Mouse (Mus musculus) lung, adult 18-20 months (tissue): ENCODE data around the gene Prepl.

Source experiments
- DNase-seq, 2 experiments: peaks; one replicate each; pipeline ENCODE4 v3.0.0; 2022; ENCODE audit warnings: mixed read lengths in 2 of 2

Gene Prepl

DNA sequence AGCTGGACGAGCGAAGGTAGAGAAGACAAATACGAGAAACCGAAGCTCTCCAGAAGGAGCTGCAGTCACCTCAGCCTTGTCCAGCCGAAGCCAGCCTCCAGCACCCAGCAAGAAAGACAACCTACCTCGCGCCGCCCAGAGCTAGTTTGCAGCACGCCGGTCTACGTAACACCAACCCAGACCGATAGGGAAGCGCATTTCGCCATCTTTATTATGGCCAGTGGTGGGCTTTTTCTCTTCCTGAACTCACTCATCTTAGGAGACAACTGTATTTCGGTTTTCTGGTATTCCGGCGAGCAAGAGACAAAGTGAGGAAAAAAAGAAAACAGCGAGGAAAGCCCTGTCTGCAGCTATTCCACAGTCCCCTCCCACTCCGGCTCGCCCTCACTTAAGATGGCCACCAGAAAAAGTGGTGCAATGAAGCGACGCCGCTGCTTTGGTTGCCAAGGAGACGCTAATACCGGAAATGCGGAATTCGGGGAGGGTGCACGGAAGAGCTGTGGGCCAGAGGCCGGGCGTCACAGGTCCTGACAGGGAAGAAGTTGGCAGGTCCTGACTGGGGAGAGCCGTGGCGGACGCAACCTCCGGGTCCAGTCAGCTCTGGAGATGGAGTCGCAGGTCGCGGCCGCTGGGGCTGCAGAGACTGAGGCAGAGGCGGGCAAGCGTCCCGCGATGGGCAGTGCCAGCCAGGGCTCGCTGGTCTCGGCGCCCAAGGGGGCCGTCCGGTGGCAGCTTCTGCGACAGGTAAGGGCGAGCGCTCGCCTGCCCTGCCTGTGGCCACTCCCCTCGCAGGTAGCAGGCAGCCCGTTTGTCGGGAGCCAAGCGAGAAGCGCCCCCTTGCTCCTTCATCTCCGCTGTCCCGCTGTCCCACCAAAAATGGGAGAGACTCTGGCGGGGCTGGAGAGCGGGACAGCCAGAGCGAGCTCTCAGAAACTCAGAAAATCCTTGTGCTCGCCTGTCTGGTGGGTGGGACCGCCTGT lies at the start of gene Prepl, which contains the start of gene Camkmt:
Prepl (minus strand) TSS at position 122 of the 980 bp plus-strand sequence.
Camkmt (plus strand) TSS at position 433 of the 980 bp plus-strand sequence.
- peak; percentile 97 to 98 for DNase-seq

DNA sequence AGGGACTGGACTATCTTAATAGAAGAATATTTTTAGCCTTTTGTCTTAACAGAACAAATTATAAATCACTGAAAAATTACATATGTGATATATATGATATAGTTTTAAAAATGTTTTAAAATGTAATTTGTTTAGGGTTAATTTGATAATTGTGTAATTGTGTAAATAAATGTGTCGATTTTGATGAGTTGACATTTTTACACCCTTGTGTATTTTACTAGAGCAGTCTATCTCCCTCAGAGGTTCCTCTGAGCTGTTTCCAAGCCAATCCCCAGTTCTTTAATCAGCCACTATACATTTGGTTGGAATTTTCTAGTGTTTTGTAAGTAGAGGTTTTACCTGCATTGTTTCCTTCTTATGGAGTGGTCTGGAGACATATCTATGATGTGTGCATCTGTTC lies 48.4 kb upstream of the Prepl start:
- no peak for DNase-seq

DNA sequence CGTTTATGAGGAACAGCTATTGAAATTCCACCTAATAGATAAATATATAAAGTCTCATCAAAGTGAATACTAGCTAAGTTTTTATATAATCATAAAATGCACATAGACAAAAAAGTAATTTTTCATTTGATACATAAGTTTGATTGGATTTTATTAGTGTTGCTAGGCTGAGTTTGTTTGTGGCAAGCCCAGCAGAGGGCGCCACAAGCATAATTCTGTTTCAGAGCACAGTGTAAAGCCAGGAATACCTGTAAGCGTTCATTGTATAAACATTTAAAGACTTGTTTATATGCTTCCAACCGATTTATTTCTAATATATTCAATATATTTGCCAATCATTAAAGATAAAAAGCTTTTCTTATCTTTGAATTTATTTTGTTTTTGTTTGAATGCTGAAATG lies 26.6 kb upstream of the Prepl start:
- peak; percentile 18 to 24 for DNase-seq

DNA sequence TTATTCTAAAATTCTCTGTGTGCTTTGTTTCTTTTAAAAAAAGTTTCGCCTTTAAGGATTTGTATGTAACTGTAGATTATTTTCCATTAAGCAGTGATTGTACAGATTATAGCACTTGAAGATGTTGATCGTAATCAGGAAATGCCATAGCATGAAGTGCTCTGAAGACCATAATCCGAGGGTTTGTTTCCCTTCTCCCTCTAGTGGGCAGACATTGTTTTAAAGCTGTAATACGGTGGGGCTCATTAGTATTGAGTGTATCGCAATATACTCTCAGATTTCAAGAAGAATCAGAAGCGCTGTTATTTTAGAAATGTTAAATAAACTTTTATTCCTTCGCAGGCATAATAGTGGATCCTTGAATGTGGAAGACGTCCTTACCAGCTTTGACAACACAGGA lies 23.4 kb upstream of the Prepl start:
- no peak for DNase-seq

DNA sequence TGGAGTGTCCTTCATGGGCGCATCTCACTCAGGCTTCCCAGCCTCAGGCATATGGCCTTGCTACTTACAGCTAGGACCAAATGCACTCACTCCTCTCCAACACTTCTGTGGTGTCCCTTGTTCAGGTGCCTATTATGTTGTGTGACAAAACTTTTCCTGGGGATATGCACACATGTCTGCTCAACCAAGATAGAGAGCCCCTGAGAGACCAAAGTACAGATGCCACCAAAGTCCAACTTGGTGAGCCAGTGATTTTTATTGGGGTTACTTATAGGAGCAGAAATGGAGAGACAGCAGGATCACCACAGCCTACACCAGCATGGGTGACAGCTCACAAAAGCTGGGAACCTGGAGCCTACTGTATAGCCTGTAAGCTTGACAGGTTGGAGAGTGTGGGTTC lies 20.6 kb upstream of the Prepl start:
- no peak for DNase-seq

DNA sequence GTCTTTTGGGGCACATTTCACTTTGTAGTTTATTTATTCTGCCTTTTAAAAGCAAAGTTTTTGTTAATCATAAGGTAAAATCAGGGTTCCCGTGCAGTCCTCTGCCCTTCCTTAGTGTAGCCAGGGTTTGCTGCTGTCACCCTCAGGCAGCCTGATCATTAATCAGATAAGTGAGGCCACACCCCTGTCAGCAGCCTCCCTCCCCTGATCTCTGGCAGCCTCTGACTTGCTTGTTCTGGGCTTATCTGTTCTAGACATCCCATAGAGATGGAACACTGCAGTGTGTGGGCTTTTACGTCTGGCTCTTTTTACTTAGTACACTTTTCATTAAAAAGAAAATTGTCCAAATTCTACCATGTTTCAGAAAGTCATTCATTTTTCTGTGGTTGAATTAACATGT lies 13.3 kb upstream of the Prepl start:
- no peak for DNase-seq

DNA sequence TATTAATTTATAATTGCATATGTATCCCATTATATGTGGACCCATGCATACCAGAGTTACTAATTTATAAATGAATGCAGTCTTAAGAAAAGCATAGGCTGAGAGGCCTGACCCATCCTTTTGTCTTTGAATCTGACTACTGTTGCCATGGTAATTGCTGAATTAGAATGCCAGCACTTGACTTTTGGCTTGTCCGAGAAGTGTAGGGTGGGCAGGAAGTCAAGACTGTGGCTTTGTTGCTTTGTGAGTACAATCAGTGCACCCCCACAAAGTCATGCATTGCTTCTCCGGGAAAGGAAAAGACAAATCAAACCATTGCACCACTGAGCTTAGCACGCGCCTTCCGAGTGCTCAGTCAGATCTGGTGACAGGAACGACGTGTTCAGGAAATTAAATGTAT lies 11.7 kb upstream of the Prepl start:
- no peak for DNase-seq

DNA sequence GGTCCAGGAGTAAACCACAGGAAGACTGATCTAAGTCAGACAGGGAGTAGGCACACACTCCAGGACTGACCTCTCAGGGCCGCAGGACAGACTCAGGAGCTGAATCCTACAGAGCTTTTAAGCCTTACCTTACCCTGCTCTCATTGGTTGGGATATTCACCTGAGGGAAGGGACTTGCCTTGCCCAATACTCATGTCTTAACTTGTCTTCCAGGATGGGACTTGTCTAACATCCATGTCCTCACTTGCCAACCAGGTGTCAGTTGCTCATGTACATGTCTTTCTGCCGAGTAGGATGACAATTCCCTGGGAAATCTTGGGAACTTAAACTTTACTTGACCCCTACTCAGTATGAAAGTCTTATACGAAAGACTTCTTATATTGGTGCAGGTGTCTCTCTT lies 10.2 kb upstream of the Prepl start:
- no peak for DNase-seq

DNA sequence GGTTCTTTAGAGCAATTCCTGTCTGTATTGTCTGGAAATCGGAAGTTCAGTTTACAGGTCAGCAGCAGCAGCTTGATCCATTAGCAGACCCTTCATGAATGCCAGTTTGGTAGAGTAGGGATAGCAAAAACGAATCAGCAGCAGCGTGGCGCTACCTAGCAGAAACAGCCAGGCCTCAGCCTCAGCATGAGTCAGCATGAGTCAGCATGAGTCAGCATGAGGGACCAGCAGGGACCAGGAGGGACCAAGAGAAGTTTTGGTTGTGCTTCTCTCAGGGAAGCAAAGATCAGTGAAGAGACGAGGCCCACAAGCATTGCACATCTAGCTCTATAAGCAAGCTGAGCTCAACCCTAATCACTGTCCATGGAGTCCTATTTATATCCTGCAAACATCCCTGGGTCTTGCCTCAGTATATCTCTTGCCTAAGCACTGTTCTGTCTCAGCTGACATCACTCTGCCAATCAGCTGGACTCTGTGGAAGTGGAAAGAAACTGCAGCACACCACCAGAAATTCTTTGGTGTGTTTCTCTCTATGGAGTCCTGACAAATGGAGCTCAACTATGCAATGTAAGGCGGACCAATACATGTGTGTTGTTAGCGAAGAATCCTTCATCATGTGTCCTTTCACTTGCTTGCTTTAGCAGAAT lies 8.8 kb upstream of the Prepl start:
- no peak for DNase-seq

DNA sequence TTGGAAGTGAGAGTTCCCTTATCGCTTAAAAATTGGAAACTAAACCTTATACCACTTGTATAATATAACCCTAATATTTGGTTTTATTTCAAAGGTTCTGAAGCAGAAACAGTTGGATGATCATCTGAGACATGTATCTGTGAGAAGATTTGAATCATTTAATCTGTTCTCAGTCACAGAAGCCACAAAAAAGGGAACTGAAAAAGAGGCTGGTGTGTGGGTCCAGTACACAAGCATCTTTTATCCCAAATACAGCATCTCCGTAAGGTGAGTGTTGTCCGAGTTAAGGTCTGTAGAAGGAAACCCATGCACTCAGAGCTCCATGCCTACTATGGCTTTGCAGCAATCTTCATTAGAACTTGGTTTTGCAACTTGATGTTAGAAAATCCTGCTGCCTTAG lies 6.4 kb upstream of the Prepl start:
- no peak for DNase-seq

DNA sequence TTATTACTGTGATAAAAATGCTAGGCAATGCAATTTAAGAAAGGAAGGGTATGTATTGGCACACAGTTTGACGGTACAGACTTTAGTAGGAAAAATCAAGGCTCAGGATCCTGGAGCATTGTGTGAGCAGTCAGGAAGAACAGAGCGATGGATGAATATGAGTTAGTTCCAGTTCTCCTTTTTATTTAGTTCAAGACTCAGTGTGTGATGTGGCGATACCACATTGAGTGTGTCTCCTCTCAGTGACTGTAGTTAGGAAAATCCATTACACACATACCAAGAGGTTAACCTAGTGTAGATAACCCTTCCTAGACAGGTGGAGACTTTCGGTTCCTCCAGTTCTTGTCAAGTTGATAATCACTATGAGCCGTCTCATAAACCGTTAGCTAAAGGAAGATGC lies 1.7 kb upstream of the Prepl start:
- DNase-seq = no peak

DNA sequence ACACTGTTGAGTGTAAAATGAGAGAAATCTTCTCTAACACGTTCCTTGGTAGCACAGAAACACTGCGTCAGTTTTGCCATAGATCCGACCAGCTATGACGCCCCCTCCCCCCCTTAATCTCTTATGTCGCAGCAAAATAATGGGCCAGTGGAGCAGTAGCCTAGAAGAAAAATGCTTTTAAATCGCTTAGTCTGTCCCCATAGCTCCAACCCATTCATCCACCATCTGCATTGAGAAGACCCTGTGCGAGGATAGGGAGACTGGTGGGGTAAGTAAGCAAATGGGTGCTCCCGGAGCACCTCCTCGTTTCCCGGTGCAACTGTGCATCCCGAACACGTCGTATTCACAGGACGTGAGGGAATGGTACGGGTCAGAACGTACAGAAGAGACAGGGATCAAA lies 420 bp downstream of the Prepl start:
- no peak for DNase-seq

DNA sequence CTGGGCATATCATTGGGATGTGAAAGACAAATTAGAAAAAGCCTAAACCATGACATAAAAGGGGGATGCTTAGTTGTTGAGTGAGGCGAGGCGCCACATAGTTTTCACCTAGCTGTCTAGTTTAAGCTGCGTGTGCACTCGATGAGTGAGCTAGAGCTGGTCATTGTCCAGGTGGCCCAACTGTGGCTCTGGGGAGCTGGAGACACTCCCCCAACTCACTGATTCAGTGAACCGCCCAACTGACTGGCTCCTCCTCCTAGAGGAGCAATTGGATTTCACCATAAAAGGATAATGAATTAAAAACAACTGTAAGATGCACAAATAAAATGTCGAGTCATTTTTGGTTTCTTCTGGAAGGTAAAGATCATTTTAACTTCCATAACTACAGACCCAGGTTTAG lies 1.0 kb downstream of the Prepl start:
- peak in 1 of 2 experiments; percentile 8 for DNase-seq

DNA sequence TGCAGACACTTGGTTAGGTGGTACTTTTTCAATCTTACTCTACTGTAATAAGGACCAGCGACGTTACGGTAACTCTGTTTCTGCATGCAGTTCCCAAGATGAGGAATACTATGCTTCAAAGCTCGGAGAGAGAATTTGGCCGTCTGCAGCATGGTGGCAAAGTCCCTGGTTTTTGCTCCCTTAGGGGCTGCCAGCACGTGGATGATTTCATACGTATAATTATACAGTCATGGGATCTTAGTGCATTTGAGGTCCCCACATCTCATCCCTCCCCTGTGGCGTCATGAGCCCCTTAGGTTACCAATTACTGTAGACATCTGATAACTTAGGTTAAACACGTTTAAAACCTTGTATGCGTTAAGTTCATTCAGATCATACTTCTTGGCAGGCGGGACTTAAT lies 1.6 kb downstream of the Prepl start:
- DNase-seq = no peak

DNA sequence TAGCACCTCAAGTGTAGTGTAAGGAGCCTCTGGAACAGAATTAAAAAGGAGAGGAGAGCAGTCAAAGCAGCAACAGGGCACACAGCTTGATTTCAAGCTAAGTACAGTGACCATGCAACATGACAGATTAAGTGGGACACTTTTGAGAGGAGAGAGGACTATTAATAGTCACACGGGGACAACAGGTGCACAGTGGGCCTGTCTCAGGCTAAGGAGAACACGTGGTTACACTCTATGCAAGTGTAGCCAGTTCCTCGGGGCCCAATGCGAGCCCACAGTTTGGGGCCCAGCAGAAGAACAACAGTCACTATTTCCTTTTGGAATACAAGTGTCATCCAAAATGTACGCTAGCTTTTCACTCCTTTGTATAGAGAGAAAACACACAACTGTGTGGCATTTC lies 2.5 kb downstream of the Prepl start:
- DNase-seq = no peak

DNA sequence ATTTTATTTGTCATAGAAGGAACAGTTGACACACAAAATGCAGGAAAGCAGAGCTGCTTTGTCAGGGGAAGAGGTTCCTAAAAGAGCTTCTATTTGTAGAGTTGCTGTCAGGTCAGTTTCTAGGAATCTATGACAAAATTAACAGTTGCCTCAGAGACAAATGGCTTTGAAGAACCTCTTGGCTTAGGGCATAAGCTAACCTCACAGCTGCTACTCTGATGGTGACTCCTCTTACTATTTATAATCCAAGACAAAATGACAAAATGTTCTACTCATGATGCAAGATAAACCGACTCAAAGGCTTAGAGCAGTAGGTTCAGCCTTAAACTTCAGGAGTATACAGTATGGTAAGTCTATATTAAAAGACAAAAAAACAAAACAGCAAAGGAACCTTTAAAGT lies 3.5 kb downstream of the Prepl start:
- no peak for DNase-seq

DNA sequence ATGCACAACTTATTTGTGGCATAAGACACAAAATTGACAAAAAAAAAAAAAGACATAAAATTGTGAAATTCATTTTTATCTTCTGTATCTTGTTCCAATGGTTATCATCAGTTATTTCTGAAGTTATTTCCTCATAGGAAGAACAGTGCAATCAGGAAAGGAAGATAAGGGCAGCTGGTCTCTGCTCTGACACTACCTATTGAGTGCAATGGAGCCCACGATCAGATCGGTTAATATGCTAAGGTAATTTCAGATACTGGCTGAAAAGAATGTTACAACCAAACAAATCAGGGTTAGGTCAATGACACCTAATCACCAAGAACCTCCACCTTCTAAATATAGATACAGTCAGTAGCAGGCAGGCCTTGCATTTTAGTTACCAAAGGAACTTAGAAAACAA lies 4.7 kb downstream of the Prepl start:
- DNase-seq = no peak

DNA sequence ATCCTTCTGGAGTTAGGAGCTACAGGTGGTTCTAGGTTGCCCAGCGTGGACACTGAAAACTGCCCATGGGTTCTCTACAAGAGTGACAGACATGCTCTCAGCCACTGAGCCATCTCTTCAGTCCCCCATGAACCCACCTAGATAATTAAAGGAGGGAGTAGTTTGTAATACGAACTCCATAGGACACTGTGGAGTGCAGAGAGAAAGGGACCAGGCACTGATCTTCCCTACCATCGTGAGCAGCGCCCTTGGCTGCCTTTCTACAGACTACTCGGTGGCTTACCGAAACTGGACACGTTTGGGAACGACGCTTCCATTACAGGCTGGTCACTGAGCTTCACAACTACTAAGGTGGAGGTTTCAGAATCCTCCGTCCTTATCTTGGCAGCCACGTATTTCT lies 9.3 kb downstream of the Prepl start:
- DNase-seq = no peak

DNA sequence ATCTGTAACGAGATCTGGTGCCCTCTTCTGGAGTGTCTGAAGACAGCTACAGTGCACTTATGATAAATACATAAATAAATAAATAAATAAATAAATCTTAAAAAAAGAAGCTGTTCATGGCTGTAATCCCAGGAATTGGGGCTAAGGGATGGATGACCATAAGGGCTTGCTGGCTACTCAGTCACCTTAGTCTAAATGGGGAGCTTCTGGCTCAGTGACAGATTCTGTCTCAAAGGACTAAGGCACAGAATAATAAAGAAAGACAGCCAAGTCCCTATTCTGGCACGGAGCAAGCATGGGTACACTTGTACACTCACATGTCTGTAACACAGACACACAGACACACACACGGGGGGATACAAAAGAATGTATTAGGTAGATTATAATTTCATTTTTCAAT lies 10.8 kb downstream of the Prepl start:
- no peak for DNase-seq

DNA sequence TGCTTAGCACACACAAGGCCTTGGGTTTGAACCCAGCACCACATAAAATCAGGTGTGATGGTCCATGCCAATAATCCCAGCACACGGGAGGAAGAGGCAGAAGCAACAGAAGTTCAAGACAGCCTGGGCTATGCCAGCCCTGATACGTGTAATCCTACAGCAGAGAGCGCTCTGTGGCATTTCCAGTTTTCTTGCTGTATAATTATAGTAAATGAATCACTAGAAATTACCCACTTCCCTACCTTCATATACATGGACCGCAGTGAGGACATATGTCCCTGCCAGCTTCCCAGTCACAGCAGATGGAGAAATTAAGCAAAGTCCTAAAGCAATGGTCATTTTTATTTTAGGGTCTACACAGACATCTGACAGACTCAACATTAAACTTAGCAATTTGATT lies 16.0 kb downstream of the Prepl start:
- no peak for DNase-seq

DNA sequence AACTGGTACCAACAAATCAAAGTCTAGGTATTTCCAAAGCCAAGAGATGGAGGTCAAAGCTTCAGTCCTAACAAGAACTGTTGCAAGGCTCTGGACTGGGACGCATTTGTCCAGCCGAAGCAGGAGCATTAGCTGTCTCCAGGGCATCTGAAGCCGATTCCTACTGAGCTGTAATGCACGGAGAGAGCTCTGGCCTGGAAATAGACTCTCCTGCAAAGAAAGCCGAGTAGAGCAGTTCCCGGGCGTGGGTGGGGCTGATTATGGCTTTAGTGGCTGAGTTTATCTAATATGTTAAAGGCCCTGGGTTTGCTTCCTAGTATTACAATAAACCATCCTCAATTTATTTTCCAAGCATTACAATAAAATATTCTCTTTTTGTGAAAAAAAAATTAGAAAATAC lies 16.8 kb downstream of the Prepl start:
- DNase-seq = no peak

DNA sequence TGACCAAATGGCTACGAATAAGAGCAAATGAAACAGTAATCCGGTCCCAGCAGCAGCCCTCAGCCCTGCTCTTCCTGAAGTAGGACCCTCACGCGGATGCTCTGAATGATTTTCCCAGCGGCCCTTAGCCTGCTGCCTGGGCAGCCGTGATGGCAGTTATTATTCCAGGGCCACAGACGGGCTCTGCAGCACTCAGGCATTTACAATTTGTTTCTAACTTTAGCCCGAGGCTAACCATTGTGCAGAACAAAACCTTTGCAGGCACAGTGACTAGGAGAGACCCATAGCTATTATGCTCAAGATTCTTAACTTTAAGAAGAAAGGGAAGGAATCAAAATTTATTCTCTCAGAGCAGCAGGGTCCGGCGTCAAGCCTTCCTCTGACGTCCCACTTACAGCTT lies 17.7 kb downstream of the Prepl start:
- DNase-seq = no peak

DNA sequence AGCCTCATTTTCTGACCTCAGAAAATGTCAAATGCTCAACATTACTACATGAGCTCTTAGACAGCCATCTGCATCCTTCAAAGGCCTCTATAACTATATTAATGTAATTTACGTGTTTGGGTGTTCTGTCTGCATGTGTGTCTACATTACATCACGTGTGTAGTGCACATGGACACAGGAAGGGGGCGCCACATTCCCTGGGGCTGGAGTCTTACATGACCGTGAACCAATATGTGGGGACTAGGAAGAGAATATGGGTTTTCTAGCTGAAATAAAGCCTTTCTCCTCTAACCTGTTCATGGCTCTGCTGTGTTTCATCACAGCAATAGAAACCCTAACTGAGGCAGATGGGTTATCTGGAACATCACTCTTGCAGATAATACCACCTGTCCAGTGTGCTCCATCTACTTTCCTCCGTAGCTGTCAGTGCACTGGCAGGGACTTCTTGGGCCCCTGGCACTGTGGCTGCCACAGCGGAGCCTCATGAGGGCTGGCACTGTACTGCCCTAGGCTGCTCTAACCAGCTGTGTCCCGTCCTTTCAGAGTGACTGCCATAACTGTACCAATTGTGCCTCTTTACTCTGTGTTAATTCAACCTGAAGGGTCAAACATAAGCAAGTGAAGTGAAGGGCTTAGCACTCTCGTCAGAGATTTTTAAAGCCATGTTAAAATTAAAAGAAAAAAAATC lies 18.8 kb downstream of the Prepl start:
- no peak for DNase-seq

DNA sequence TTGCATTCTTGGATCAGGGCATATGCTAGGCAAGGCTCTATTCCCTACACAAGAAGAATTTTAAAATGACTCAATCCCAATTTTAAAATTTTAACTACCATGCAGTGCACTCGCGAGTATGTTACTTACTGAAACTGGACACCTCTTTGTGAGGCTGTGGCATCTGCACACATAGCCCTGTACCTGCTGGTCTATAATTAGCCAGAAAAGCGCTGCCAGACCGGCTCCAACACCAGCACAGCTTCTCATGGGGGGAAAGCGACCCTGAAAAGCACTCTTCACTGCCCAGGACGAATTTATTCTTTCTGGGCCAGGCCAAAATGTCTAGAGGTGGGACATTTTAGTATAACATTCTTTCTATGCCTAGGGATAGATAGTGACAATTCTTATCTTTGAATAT lies 19.4 kb downstream of the Prepl start:
- DNase-seq = no peak
